Mouse (Mus musculus) heart, adult 2 months (tissue): ENCODE measurements around the gene Lrrc25.

Source experiments
- CTCF ChIP-seq: fragments of 200-600 bp; IDR thresholded peaks from 2 replicates; pipeline ENCODE4 v1.8.1; 2022; ENCODE audit warnings: antibody characterized with exemption, mild to moderate bottlenecking, moderate library complexity
- EP300 ChIP-seq: fragments of 200-500 bp; IDR thresholded peaks from 2 replicates; pipeline ENCODE4 v1.6.1; 2011; ENCODE audit warnings: low read depth, low read length, control low read depth; ENCODE audit not compliant: insufficient read depth
- POLR2A ChIP-seq: fragments of 200-500 bp; IDR thresholded peaks from 2 replicates; pipeline ENCODE4 v1.6.1; 2011; ENCODE audit warnings: mild to moderate bottlenecking, low read depth, low read length, control low read depth; ENCODE audit not compliant: insufficient read depth

DNA sequence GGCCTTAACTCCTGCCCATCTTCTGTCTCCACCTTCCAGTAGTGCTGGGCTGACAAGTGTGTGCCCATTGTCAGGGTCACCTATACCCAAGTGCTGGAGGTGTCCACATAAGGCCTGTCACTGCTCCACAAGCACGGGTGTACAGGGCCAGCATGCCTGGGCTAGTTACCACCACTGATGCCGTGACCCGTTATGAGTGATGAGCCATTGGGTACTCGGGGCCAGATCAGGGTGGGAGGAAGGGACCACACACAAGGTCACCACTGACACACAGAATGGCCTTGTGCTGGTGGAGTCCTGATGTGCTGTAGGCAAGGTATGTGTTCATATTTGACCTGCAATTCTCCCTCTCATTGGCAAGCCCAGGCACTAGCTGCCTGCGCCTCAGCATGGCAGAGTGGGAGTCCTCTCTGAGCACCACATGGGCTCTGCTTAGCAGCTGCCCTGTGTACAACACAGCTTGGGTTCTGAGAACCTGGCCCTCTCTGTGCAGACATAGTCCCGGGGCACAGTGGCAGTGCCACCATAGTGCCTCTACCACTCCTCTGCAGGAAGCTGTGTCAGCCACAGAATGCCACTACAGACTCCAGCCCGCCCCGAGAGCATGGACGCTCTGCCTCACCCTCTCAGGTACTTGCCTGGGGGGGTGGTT lies 31.2 kb upstream of the Lrrc25 start:
- no peak for TF ChIP-seq CTCF
- no peak for TF ChIP-seq POLR2A
- TF ChIP-seq EP300 = no peak
